Mouse (Mus musculus) forebrain, embryonic 14.5 days (tissue): Measurements from ENCODE around the gene Snrpc. TPM values are rescaled to one million over a fixed set of nuclear protein-coding genes. Genes with fewer than 3 reads are reported as not detected.

Experiments
- ATAC-seq: fragments of 200-750 bp; cut with Nextera tagmentation; 2 replicates; pipeline ENCODE4 v1.8.0; 2017; ENCODE audit warnings: mild to moderate bottlenecking, moderate library complexity
- DNase-seq: peaks from one replicate; pipeline ENCODE4 v3.0.0-alpha.2; 2015; ENCODE audit warnings: low spot score
- H3K27ac ChIP-seq: fragments of 300-500 bp; sonication (generic); 2 replicates; pipeline ENCODE4 v1.5.1; 2014; ENCODE audit warnings: low read depth, mild to moderate bottlenecking, control low read depth, low read length, moderate library complexity
- H3K27me3 ChIP-seq: fragments of 300-500 bp; sonication (generic); replicated peaks from 2 replicates; pipeline ENCODE4 v1.6.1; 2014; ENCODE audit warnings: low read length, control low read depth, mixed read lengths; ENCODE audit not compliant: control insufficient read depth, insufficient read depth
- H3K36me3 ChIP-seq: fragments of 300-500 bp; sonication (generic); 2 replicates; pipeline ENCODE4 v1.6.1; 2014; ENCODE audit warnings: low read length, control low read depth; ENCODE audit not compliant: control insufficient read depth, insufficient read depth
- H3K4me1 ChIP-seq: fragments of 300-500 bp; sonication (generic); 2 replicates; pipeline ENCODE4 v1.6.1; 2014; ENCODE audit warnings: antibody characterized with exemption, low read length, control low read depth; ENCODE audit not compliant: control insufficient read depth, insufficient read depth
- H3K4me2 ChIP-seq: fragments of 300-500 bp; sonication (generic); 2 replicates; pipeline ENCODE4 v1.6.1; 2014; ENCODE audit warnings: mild to moderate bottlenecking, control low read depth, low read length
- H3K4me3 ChIP-seq: fragments of 300-500 bp; sonication (generic); 2 replicates; pipeline ENCODE4 v1.5.1; 2014; ENCODE audit warnings: low read depth, low read length, control low read depth
- H3K9ac ChIP-seq: fragments of 300-500 bp; sonication (generic); 2 replicates; pipeline ENCODE4 v1.6.1; 2014; ENCODE audit warnings: mild to moderate bottlenecking, low read length, control low read depth, moderate library complexity
- H3K9me3 ChIP-seq: fragments of 300-500 bp; sonication (generic); replicated peaks from 2 replicates; pipeline ENCODE4 v1.6.1; 2016; ENCODE audit warnings: low read length, control low read depth, mixed read lengths; ENCODE audit not compliant: control insufficient read depth
- WGBS: fragments of 180-500 bp; shearing (Covaris S2); extraction: QIAGEN DNeasy Blood & Tissue Kit; methylation state at CpG from one replicate; pipeline ENCODE4 v1.1.7; 2014; 5-methylcytosine and 5-hydroxymethylcytosine counted together
- polyA plus RNA-seq: library from polyadenylated mRNA; unstranded; fragments of >200 nt; fragmentation: Nextera tagmentation; extraction: Ambion mirVana; gene quantifications from 2 replicates; pipeline ENCODE4 v1.2.1, GENCODE M21; 2014

The Snrpc gene
- polyA plus RNA-seq, 1 experiment from 2014 or later = 338 TPM

DNA sequence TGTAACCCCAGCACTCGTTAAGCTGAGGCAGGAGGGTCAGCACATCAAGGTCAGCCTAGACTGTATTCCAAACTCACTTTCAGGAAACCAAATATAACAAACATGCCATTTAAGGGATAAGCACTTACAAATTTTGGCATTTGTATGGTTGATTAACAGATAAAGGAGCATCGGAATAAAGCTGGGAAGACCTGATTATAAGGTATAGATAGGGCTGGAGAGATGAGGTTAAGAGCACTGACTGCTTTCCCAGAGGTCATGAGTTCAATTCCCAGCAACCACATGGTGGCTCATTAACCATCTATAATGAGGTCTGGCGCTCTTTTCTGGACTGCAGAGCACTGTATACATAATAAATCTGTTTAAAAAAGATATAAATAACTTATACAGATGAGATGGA, 35.6 kb downstream of the Snrpc start:
- whole genome bisulfite sequencing = 79% methylated on average over 3 of the region's 3 CpGs

DNA sequence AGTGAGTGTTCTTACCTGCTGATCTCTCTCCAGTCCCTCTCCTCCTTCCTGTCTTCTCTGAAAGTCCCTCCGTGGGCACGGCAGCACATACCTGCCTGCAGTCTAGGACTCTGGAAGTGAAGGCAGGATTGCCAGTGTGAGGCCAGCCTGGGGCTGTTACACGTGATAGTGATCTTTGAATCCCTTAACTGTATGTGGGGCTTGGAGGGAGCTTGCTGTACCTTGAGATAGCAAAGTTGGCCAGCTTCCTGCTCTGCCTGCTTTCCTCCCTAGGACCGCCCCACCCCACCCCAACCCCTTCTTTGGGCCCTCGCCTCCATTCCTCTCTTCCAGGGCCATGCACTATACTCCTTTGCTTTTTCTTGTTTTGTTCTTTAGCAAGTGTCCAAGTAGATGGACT, 36.6 kb downstream of the Snrpc start:
- H3K9ac ChIP-seq = no peak overlapping the region
- no peak overlapping the region for H3K4me3 ChIP-seq
- H3K27ac ChIP-seq = no peak overlapping the region
- DNase-seq = no peak
- H3K9me3 ChIP-seq = no peaks in the 10 kb centered on the region
- peaks cover 5% of the 10 kb centered on the region; the same call in 1 of the 2 replicates for H3K36me3 ChIP-seq
- no peak for ATAC-seq
- no peaks in the 10 kb centered on the region for H3K4me1 ChIP-seq
- 81% methylated on average over 5 of the region's 5 CpGs for WGBS
- no peaks in the 10 kb centered on the region for H3K27me3 ChIP-seq
- H3K4me2 ChIP-seq = no peak overlapping the region

More for the DNA sequence above, 35.6 kb downstream of the Snrpc start:
- no peak overlapping the region for H3K9ac ChIP-seq
- H3K27me3 ChIP-seq = no peaks in the 10 kb centered on the region
- H3K4me1 ChIP-seq = no peaks in the 10 kb centered on the region
- H3K27ac ChIP-seq = no peak overlapping the region
- H3K4me3 ChIP-seq = no peak overlapping the region
- H3K36me3 ChIP-seq = no peaks in the 10 kb centered on the region
- no peak for ATAC-seq
- DNase-seq = no peak
- H3K4me2 ChIP-seq = no peak overlapping the region
- H3K9me3 ChIP-seq = no peaks in the 10 kb centered on the region

DNA sequence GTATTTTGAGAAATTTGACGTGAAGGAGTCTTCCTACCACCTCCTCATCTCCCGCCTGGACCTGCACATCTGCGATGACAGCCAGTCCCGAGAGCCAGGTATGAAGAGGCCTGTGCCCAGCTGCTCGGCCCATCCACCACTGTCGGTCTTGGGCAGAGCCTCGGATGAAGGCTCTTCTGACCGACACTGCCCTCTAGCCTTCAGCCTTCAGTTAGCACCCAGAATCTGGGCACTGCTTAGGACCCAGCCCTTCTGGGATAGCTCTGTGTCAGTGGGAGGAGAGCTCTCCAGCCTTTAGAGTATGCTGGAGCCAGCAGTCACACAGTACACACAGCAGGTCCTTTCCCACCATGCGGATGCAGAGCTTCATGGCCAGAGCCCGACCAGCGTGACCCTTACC, 43.6 kb downstream of the Snrpc start:
- 72% methylated on average over 11 of the region's 11 CpGs for WGBS
- no peaks in the 10 kb centered on the region for H3K9me3 ChIP-seq
- no peak overlapping the region for H3K27ac ChIP-seq
- H3K4me2 ChIP-seq = no peak overlapping the region
- H3K4me3 ChIP-seq = no peak overlapping the region
- no peak overlapping the region for H3K9ac ChIP-seq
- H3K4me1 ChIP-seq = no peaks in the 10 kb centered on the region
- DNase-seq (no peak), ATAC-seq (no peak)
- peaks cover 58% of the 10 kb centered on the region for H3K36me3 ChIP-seq
- no peaks in the 10 kb centered on the region for H3K27me3 ChIP-seq

DNA sequence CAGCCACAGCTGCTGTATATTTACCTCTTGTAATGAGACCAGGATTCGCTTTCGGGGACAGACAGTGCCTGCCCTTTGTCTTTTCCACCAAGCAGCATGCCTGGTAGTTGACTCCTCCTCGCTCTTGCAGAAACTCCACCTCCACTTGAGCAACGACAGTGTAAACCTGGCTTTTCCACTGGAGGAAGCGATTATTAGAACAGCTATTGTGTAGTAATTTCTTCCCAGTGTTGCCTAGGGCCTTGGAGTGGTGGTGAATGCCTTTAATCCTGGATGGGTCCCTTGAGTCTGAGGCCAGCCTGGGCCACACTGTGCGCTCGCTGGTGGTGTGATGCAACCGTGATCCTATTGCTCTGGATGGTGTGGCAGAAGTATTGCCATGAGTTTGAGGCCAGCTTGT, 45.2 kb downstream of the Snrpc start:
- no peaks in the 10 kb centered on the region for H3K4me1 ChIP-seq
- H3K4me3 ChIP-seq = no peak overlapping the region
- DNase-seq (no peak), ATAC-seq (no peak)
- no peaks in the 10 kb centered on the region for H3K27me3 ChIP-seq
- no peak overlapping the region for H3K9ac ChIP-seq
- H3K9me3 ChIP-seq = no peaks in the 10 kb centered on the region
- H3K27ac ChIP-seq = no peak overlapping the region
- H3K36me3 ChIP-seq = peaks cover 72% of the 10 kb centered on the region
- 90% methylated on average over 8 of the region's 8 CpGs for WGBS
- no peak overlapping the region for H3K4me2 ChIP-seq

DNA sequence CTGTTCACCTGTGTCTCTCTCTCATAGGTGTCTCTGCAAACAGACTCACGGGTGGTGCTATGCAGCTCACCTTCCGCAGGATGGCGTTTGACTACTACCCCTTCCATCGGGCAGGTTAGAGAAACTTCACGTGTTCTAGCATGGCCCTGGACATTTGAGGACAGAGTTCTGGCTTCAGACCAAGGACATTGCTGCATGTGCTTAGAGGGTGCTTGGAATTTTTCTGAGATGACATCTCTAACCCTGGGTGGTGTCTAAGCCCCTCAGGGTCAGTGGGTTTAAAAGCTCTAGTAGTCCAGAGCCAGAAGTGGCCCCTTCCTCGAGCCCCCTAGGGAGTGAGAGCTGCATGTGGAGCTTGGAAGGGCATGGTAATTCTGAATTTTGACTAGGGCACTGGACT, 46.0 kb downstream of the Snrpc start:
- no peak overlapping the region for H3K27ac ChIP-seq
- H3K4me2 ChIP-seq = no peak overlapping the region
- 92% methylated on average over 6 of the region's 6 CpGs for WGBS
- no peak for ATAC-seq
- peaks cover 73% of the 10 kb centered on the region for H3K36me3 ChIP-seq
- H3K27me3 ChIP-seq = no peaks in the 10 kb centered on the region
- no peak overlapping the region for H3K4me3 ChIP-seq
- H3K9ac ChIP-seq = no peak overlapping the region
- H3K9me3 ChIP-seq = no peaks in the 10 kb centered on the region
- no peaks in the 10 kb centered on the region for H3K4me1 ChIP-seq
- DNase-seq = no peak

DNA sequence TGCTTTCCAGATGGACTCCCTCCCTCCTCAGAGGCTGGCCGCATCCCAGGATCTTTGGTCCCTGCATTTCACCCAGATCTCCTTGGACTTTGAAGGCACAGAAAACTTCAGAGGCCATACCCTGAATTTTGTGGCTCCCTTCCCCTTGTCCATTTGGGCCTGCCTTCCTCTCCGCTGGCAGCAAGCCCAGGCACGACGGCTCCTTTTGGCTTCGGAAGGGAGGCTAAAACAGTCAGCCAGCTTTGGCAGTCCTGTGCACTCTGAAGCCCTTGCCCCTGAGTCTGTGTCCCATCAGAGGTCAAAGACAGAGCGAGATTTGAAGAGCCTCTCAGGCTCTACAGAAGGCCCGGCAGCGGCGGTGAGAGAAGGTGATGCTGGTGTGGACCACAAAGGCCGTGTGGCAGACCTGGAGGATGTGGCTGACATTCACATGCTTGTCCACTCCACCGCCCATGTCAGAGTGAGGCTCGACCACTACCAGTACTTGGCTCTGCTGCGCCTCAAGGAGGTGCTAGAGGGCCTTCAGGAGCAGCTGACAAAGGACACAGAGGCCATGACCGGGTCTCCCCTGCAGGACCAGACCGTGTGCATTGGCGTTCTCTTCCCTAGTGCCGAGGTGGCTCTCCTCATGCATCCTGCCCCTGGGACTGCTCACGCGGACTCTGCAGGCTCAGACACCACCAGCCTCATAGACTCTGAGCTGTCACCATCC, 48.7 kb downstream of the Snrpc start:
- Histone ChIP-seq H3K27ac (no peak overlapping the region), H3K27me3 (no peaks in the 10 kb centered on the region), H3K4me1 (no peaks in the 10 kb centered on the region), H3K9ac (no peak overlapping the region), H3K4me2 (no peak overlapping the region), H3K9me3 (no peaks in the 10 kb centered on the region), H3K36me3 (peaks cover 61% of the 10 kb centered on the region), H3K4me3 (no peak overlapping the region)
- ATAC-seq (no peak), DNase-seq (no peak)
- 85% methylated on average over 19 of the region's 19 CpGs for WGBS

Other genes starting within 250 kb of the Snrpc start
- 175 and 178 TPM in 2 replicates for gene Nudt3, start 214.7 kb upstream of the Snrpc start, polyA plus RNA-seq
- not detected in 2 replicates for gene RPS10-NUDT3, start 202.9 kb upstream of the Snrpc start, polyA plus RNA-seq
- 603 and 789 TPM in 2 replicates for gene Rps10, start 201.5 kb upstream of the Snrpc start, polyA plus RNA-seq
- gene Pacsin1, start 182.6 kb upstream of the Snrpc start, polyA plus RNA-seq = 22.2 and 25.2 TPM in 2 replicates
- gene Spdef, start 109.2 kb upstream of the Snrpc start, polyA plus RNA-seq = 0.44 TPM in 1 of 2 replicates, not detected in the other
- 9.8 and 10.2 TPM in 2 replicates for gene D17Wsu92e, start 17.5 kb upstream of the Snrpc start, polyA plus RNA-seq
- 4.3 and 5.3 TPM in 2 replicates for gene Uhrf1bp1, start 18.3 kb downstream of the Snrpc start, polyA plus RNA-seq
- 39.4 and 40.3 TPM in 2 replicates for gene Anks1, start 71.2 kb downstream of the Snrpc start, polyA plus RNA-seq
- gene Taf11, start 71.7 kb downstream of the Snrpc start, polyA plus RNA-seq = 65.2 and 66.1 TPM in 2 replicates
- 1.6 TPM in 2 replicates for gene Tcp11, start 242.5 kb downstream of the Snrpc start, polyA plus RNA-seq